Mouse (Mus musculus) hindbrain, embryonic 16.5 days (tissue): Measurements from ENCODE around the gene Pmepa1. TPM values are rescaled to one million over a fixed set of nuclear protein-coding genes. Genes with fewer than 3 reads are reported as not detected.
A peak's percentile ranks its signal among the peaks of the same experiment; 100 is the strongest.

Experiments
- ATAC-seq: fragments of 200-750 bp; cut with Nextera tagmentation; 2 replicates; pipeline ENCODE4 v1.8.0; 2017; ENCODE audit warnings: moderate TSS enrichment, moderate library complexity
- H3K27ac ChIP-seq: fragments of 300-500 bp; sonication (generic); 2 replicates; pipeline ENCODE4 v1.5.1; 2014; ENCODE audit warnings: low read depth, mild to moderate bottlenecking, control low read depth, low read length, moderate library complexity
- H3K27me3 ChIP-seq: fragments of 300-500 bp; sonication (generic); replicated peaks from 2 replicates; pipeline ENCODE4 v1.6.1; 2014; ENCODE audit warnings: low read length; ENCODE audit not compliant: control insufficient read depth, insufficient read depth
- H3K36me3 ChIP-seq: fragments of 300-500 bp; sonication (generic); 2 replicates; pipeline ENCODE4 v1.6.1; 2014; ENCODE audit warnings: mild to moderate bottlenecking, low read length, moderate library complexity, mixed read lengths; ENCODE audit not compliant: control insufficient read depth, insufficient read depth
- H3K4me1 ChIP-seq: fragments of 300-500 bp; sonication (generic); 2 replicates; pipeline ENCODE4 v1.6.1; 2014; ENCODE audit warnings: low read depth, low read length; ENCODE audit not compliant: control insufficient read depth, insufficient read depth
- H3K4me2 ChIP-seq: fragments of 300-500 bp; sonication (generic); 2 replicates; pipeline ENCODE4 v1.6.1; 2014; ENCODE audit warnings: mild to moderate bottlenecking, low read length, control low read depth, moderate library complexity
- H3K4me3 ChIP-seq: fragments of 300-500 bp; sonication (generic); 2 replicates; pipeline ENCODE4 v1.5.1; 2014; ENCODE audit warnings: mild to moderate bottlenecking, low read length, control low read depth, moderate library complexity
- H3K9ac ChIP-seq: fragments of 300-500 bp; sonication (generic); 2 replicates; pipeline ENCODE4 v1.6.1; 2014; ENCODE audit warnings: low read depth, mild to moderate bottlenecking, control low read depth, low read length, moderate library complexity
- H3K9me3 ChIP-seq: fragments of 300-500 bp; sonication (generic); 2 replicates; pipeline ENCODE4 v1.6.1; 2014; ENCODE audit warnings: mild to moderate bottlenecking, low read length, moderate library complexity; ENCODE audit not compliant: control insufficient read depth
- WGBS: fragments of 180-500 bp; shearing (Covaris S2); extraction: QIAGEN DNeasy Blood & Tissue Kit; methylation state at CpG from one replicate; pipeline ENCODE4 v1.1.7; 2014; 5-methylcytosine and 5-hydroxymethylcytosine counted together
- polyA plus RNA-seq: library from polyadenylated mRNA; unstranded; fragments of >200 nt; fragmentation: Nextera tagmentation; extraction: Ambion mirVana; gene quantifications from 2 replicates; pipeline ENCODE4 v1.2.1, GENCODE M21; 2015

The Pmepa1 gene
- polyA plus RNA-seq, 1 experiment from 2014 or later, result 3.2 TPM

DNA sequence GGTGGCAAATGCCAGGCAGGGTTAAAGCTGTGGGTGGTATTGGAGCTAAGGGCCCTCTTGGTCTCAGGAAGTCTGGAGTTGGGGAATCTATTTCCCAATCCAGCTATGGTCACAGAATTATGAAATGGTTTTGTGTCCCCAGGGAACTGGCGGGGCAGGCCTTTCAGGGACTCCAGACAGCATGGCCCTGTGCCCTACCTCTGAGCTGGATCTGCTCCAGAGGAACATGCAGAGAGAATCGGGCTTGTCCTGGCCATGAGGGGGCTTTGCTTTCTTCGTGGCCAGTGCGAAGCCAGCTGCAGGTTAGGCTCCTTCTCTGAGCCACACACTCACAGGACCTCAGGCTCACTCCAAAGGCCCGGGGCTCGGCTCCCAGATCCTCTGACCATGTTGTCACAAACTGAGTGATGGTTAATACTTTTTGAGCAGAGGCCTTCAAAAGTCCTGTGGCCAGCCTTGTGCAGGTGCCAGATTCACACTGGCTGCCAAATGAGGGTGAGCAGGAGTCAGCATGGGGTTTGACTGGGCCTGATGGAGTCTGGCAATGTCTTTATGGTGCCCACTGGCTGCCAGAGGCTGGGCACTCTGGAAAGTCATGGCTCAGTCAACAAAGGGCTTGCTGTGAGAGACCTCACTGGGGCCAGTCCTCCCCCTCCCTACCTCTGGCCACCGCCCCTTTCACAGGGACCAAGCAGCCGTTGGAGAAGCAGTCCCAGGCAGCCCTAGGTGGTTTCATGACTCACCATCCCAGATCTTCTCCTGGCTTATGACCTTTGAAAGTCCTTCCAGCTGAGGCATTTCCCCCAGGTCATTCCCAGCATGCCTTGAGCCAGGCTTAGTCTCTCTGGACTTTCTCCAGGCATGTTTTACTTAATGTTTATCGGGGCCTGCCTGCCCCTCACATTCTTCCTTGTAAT, 4.9 kb upstream of the Pmepa1 start:
- peaks cover 14% of the 10 kb centered on the region for H3K4me1 ChIP-seq
- no peak overlapping the region for H3K4me2 ChIP-seq
- H3K9me3 ChIP-seq, result no peaks in the 10 kb centered on the region
- no peak overlapping the region for H3K9ac ChIP-seq
- H3K36me3 ChIP-seq, result no peaks in the 10 kb centered on the region
- no peaks in the 10 kb centered on the region; the same call in 1 of the 2 replicates for H3K27me3 ChIP-seq
- H3K27ac ChIP-seq, result no peak overlapping the region
- peak; percentile 18; the same call in 1 of the 2 replicates for ATAC-seq
- no peak overlapping the region for H3K4me3 ChIP-seq
- 69% methylated on average over 9 of the region's 9 CpGs for WGBS

GRCm38 (mm10) chr2:173278846-173279580, 2.7 kb upstream of the Pmepa1 start:
- 77% methylated on average over 16 of the region's 16 CpGs for WGBS
- H3K27ac ChIP-seq, result no peak overlapping the region
- H3K4me3 ChIP-seq, result no peak overlapping the region
- no peaks in the 10 kb centered on the region for H3K9me3 ChIP-seq
- no peaks in the 10 kb centered on the region for H3K27me3 ChIP-seq
- no peaks in the 10 kb centered on the region for H3K36me3 ChIP-seq
- no peak for ATAC-seq
- peaks cover 22% of the 10 kb centered on the region for H3K4me1 ChIP-seq
- H3K9ac ChIP-seq, result no peak overlapping the region
- H3K4me2 ChIP-seq, result no peak overlapping the region

DNA sequence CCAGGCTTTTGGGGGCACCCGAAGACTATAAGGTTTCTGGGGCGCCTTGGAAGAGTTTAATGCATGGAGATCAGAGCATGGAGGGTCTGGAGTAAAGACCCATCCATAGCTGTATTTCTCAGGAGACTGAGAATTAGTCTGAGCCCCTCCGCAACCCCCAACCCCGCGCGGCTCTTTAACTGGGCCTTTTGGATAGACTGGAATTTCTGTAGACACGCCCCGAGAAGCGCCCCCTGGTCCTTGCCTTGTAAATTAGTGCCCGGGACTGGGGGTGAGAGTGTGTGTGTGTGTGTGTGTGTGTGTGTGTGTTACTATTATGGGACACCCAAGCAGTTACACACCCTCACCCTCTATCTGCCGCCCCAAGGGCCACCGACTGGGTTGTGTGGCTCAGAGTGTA, 526 bp upstream of the Pmepa1 start:
- peak overlapping the region; percentile 80 for H3K4me2 ChIP-seq
- H3K9ac ChIP-seq, result peak overlapping the region; percentile 97
- peak overlapping the region; percentile 91 for H3K4me3 ChIP-seq
- no peaks in the 10 kb centered on the region for H3K36me3 ChIP-seq
- 1% methylated on average over 12 of the region's 12 CpGs for WGBS
- H3K27me3 ChIP-seq, result no peaks in the 10 kb centered on the region
- no peaks in the 10 kb centered on the region for H3K9me3 ChIP-seq
- H3K4me1 ChIP-seq, result peaks cover 35% of the 10 kb centered on the region
- ATAC-seq, result peak; percentile 19
- peak overlapping the region; percentile 59 for H3K27ac ChIP-seq

DNA sequence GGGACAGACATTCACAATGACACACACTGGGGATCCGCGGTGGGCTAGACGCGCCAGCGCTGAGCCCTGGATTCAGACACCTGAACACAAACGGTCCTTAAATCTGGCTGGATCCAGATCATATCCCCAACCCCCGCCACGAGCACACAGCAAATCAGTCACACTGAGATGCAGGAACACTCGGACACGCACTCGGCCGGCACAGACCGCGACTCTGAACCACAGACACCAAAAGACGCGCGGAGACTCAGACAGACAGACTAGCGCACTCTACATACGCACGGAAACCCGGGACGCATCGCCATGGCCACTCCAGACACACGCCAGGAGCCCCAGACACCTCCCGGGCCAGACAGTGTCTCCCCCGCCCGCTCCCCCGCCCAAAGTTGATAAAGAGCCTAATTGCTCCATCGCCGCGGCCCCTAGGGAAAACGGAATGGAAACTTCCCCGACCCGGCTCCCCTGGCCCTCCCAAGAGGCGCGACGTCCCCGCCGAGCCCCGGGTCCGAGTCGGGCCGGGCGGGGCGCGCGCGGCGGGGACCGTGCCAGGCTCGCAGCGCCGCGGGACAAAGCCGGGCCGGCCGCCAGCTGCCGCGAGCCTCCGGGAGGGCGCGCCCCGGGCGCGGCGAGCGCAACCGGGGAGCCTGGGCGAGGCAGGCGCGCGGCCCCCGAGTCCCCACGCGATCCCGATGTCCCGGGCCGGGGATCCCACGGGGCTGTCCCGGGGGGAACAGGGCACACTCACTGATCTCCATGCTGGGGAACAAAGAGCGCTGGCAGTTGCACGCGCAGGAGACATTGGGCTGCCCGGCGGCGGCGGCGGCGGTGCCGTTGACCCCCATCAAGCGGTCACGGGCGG, 761 bp downstream of the Pmepa1 start:
- no peaks in the 10 kb centered on the region for H3K36me3 ChIP-seq
- H3K4me2 ChIP-seq, result peak overlapping the region; percentile 80
- peak overlapping the region; percentile 97 for H3K9ac ChIP-seq
- WGBS, result under 1% methylated on average over 73 of the region's 93 CpGs
- ATAC-seq, result peak; percentile 10
- no peaks in the 10 kb centered on the region for H3K27me3 ChIP-seq
- no peaks in the 10 kb centered on the region for H3K9me3 ChIP-seq
- peak overlapping the region; percentile 91 for H3K4me3 ChIP-seq
- peaks cover 43% of the 10 kb centered on the region for H3K4me1 ChIP-seq
- peak overlapping the region; percentile 74 for H3K27ac ChIP-seq

- Histone ChIP-seq H3K9me3 (no peaks in the 10 kb centered on the region), H3K27ac (peak overlapping the region; percentile 74; the same call in 1 of the 2 replicates), H3K9ac (peak overlapping the region; percentile 97), H3K4me2 (peak overlapping the region; percentile 80), H3K36me3 (no peaks in the 10 kb centered on the region), H3K4me1 (peaks cover 47% of the 10 kb centered on the region), H3K27me3 (no peaks in the 10 kb centered on the region), H3K4me3 (peak overlapping the region; percentile 91)
- ATAC-seq, result peak; percentile 4; the same call in 1 of the 2 replicates
- WGBS, result 12% methylated on average over 15 of the region's 15 CpGs
Observed at GRCm38 (mm10) chr2:173274428-173275342, 1.6 kb downstream of the Pmepa1 start.

- Histone ChIP-seq H3K27ac (no peak overlapping the region), H3K4me1 (peaks cover 47% of the 10 kb centered on the region), H3K4me3 (peak overlapping the region; percentile 91; the same call in 1 of the 2 replicates), H3K36me3 (no peaks in the 10 kb centered on the region), H3K4me2 (peak overlapping the region; percentile 80), H3K9ac (no peak overlapping the region), H3K27me3 (no peaks in the 10 kb centered on the region), H3K9me3 (no peaks in the 10 kb centered on the region)
- WGBS, result 44% methylated on average over 4 of the region's 4 CpGs
- no peak for ATAC-seq
Observed at GRCm38 (mm10) chr2:173273885-173274284, 2.4 kb downstream of the Pmepa1 start.

GRCm38 (mm10) chr2:173272354-173272900, 3.9 kb downstream of the Pmepa1 start:
- ATAC-seq, result no peak
- Histone ChIP-seq H3K4me3 (no peak overlapping the region), H3K27me3 (no peaks in the 10 kb centered on the region), H3K27ac (no peak overlapping the region), H3K4me1 (peaks cover 47% of the 10 kb centered on the region), H3K9me3 (no peaks in the 10 kb centered on the region), H3K4me2 (peak overlapping the region; percentile 22), H3K36me3 (no peaks in the 10 kb centered on the region), H3K9ac (no peak overlapping the region)
- 81% methylated on average over 11 of the region's 11 CpGs for WGBS

DNA sequence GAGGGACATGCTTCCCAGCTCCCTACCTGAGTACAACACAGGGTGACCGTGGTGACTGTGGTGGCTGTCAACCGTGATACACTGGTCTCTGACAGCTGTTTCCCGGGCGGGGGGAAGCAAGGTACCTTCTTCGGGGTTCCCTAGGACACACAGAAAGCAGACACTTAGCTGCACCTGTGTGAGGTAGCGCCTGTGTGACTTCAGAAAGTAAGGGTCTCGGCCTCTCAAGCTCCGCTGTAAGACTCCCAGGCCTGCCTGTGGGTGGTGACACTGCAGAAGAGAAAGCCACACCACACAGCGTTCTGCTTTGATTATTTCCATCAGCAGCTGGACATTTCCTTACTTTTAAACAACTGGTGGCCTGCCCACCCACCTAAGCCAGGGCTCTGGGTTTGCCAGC, 4.8 kb downstream of the Pmepa1 start:
- Histone ChIP-seq H3K4me2 (no peak overlapping the region; the same call in 1 of the 2 replicates), H3K9me3 (no peaks in the 10 kb centered on the region), H3K4me1 (peaks cover 42% of the 10 kb centered on the region), H3K36me3 (no peaks in the 10 kb centered on the region), H3K27me3 (no peaks in the 10 kb centered on the region), H3K9ac (no peak overlapping the region), H3K4me3 (no peak overlapping the region), H3K27ac (no peak overlapping the region)
- ATAC-seq, result no peak
- 75% methylated on average over 9 of the region's 9 CpGs for WGBS
